Mouse (Mus musculus) megakaryocyte-erythroid progenitor cell, adult 5-6 weeks (primary cell): ENCODE data around the gene Ppp1r21. TPM values are rescaled to one million over a fixed set of nuclear protein-coding genes. Genes with fewer than 3 reads are reported as not detected.

Experiments
- ATAC-seq: replicated peaks from 2 replicates; pipeline ENCODE4 v1.8.0; 2016; ENCODE audit warnings: mild to moderate bottlenecking, inconsistent platforms; ENCODE audit not compliant: severe bottlenecking, poor library complexity, low FRiP score, low TSS enrichment
- total RNA-seq, 2 experiments: library from RNA; stranded (forward) in 1 of 2; stranded (reverse) in 1 of 2; fragments of 200-1000, 215-1000 nt in 1 of 2; fragments of >200 nt in 1 of 2; fragmentation: Nextera tagmentation in 1 of 2; gene quantifications; 2 replicates each; pipeline ENCODE4 v1.2.3; 2014 to 2017

The Ppp1r21 gene
- total RNA-seq, 2 experiments from 2014 or later = 28.0 to 47.1 TPM

GRCm38 (mm10) chr17:88558168-88558842, 28.4 kb downstream of the Ppp1r21 start:
- ATAC-seq = no peak

GRCm38 (mm10) chr17:88563611-88564010, 33.7 kb downstream of the Ppp1r21 start:
- no peak for ATAC-seq

GRCm38 (mm10) chr17:88569807-88570540, 40.1 kb downstream of the Ppp1r21 start:
- ATAC-seq = no peak

- ATAC-seq = no peak
These were observed 40.9 kb downstream of the Ppp1r21 start for GRCm38 (mm10) chr17:88570784-88571183.

GRCm38 (mm10) chr17:88574811-88575210, 44.9 kb downstream of the Ppp1r21 start:
- no peak for ATAC-seq

- no peak for ATAC-seq
These were observed 48.8 kb downstream of the Ppp1r21 start for GRCm38 (mm10) chr17:88578522-88579242.

- ATAC-seq = no peak
These were observed 50.6 kb downstream of the Ppp1r21 start for GRCm38 (mm10) chr17:88580556-88580955.

- no peak for ATAC-seq
These were observed 51.6 kb downstream of the Ppp1r21 start for GRCm38 (mm10) chr17:88581511-88582021.

GRCm38 (mm10) chr17:88582999-88583398, 53.1 kb downstream of the Ppp1r21 start:
- ATAC-seq = no peak

- no peak for ATAC-seq
These were observed 53.5 kb downstream of the Ppp1r21 start for GRCm38 (mm10) chr17:88583411-88583810.

GRCm38 (mm10) chr17:88587371-88587770, 57.5 kb downstream of the Ppp1r21 start:
- ATAC-seq = no peak

- ATAC-seq = 0 out of 2 replicates have a peak, but pooled peaks have one; percentile 52
These were observed 58.3 kb downstream of the Ppp1r21 start for GRCm38 (mm10) chr17:88588228-88588627.

GRCm38 (mm10) chr17:88590251-88590650, 60.3 kb downstream of the Ppp1r21 start:
- no peak for ATAC-seq

- ATAC-seq = no peak
These were observed 65.2 kb downstream of the Ppp1r21 start for GRCm38 (mm10) chr17:88595071-88595470.

GRCm38 (mm10) chr17:88596068-88596467, 66.2 kb downstream of the Ppp1r21 start:
- ATAC-seq = no peak

GRCm38 (mm10) chr17:88596544-88597221, 66.8 kb downstream of the Ppp1r21 start:
- peak; percentile 92 for ATAC-seq

GRCm38 (mm10) chr17:88597222-88598055, 67.5 kb downstream of the Ppp1r21 start, which contains the start of gene Ston1:
Ston1 (plus strand) TSS chr17:88597684.
- peak; percentile 11; the same call in 1 of the 2 replicates for ATAC-seq

- ATAC-seq = 0 out of 2 replicates have a peak, but pooled peaks have one; percentile 7
These were observed 68.1 kb downstream of the Ppp1r21 start for GRCm38 (mm10) chr17:88598056-88598420.
